Mouse (Mus musculus): ENCODE results near the gene Daam1. TPM values are rescaled to one million over a fixed set of nuclear protein-coding genes. Genes with fewer than 3 reads are reported as not detected.

Daam1 gene
- 19.3 and 23.7 TPM in 2 replicates for polyA plus RNA-seq (2012; rRNA removed)

GRCm38 (mm10) chr12:71830607-71831257, at the start of gene Daam1:
TSS of gene Daam1 (plus strand) at chr12:71831078.

Other genes with a start within 250 kb of the Daam1 start
- gene Gpr135, start 240.0 kb downstream of the Daam1 start, polyA plus RNA-seq (2012; rRNA removed) = 3.2 and 3.8 TPM in 2 replicates

All from central nervous system, embryonic 11.5 days (tissue).